Mouse (Mus musculus) kidney, adult 8-10 months (tissue): Measurements from ENCODE around the gene Acsl5.

Experiments used
- DNase-seq, 2 experiments: peaks; one replicate each; pipeline ENCODE4 v3.0.0; 2022

The Acsl5 gene

GRCm38 (mm10) chr19:55290621-55291270 is 39.0 kb downstream of the Acsl5 start:
- DNase-seq: no peak

- no peak for DNase-seq
These were observed 40.6 kb downstream of the Acsl5 start for GRCm38 (mm10) chr19:55292210-55292850.

- DNase-seq: no peak
These were observed 41.4 kb downstream of the Acsl5 start for GRCm38 (mm10) chr19:55293175-55293574.

- no peak for DNase-seq
These were observed 43.3 kb downstream of the Acsl5 start for GRCm38 (mm10) chr19:55295075-55295474.

- no peak for DNase-seq
These were observed 43.8 kb downstream of the Acsl5 start for GRCm38 (mm10) chr19:55295556-55295955.

GRCm38 (mm10) chr19:55296301-55296700 is 44.6 kb downstream of the Acsl5 start:
- no peak for DNase-seq

- no peak for DNase-seq
These were observed 45.8 kb downstream of the Acsl5 start for GRCm38 (mm10) chr19:55297489-55297888.

- no peak for DNase-seq
These were observed 46.2 kb downstream of the Acsl5 start for GRCm38 (mm10) chr19:55297961-55298360.

GRCm38 (mm10) chr19:55299378-55299777 is 47.6 kb downstream of the Acsl5 start:
- DNase-seq: no peak

GRCm38 (mm10) chr19:55300525-55300924 is 48.8 kb downstream of the Acsl5 start:
- DNase-seq: no peak

GRCm38 (mm10) chr19:55305024-55305423 is 53.3 kb downstream of the Acsl5 start:
- no peak for DNase-seq

- no peak for DNase-seq
These were observed 60.1 kb downstream of the Acsl5 start for GRCm38 (mm10) chr19:55311874-55312273.

GRCm38 (mm10) chr19:55313649-55314048 is 61.9 kb downstream of the Acsl5 start:
- DNase-seq: no peak

GRCm38 (mm10) chr19:55315452-55316108 is 63.8 kb downstream of the Acsl5 start, which contains the start of gene Zdhhc6:
TSS of gene Zdhhc6 (minus strand) at chr19:55316032.
- peak; percentile 43 to 81 for DNase-seq

GRCm38 (mm10) chr19:55316109-55316714 is 64.5 kb downstream of the Acsl5 start, which contains the start of gene Vti1a:
TSS of gene Vti1a (plus strand) at chr19:55316295.
- DNase-seq: peak; percentile 74 to 88

- DNase-seq: no peak
These were observed 65.2 kb downstream of the Acsl5 start for GRCm38 (mm10) chr19:55316901-55317300.

- DNase-seq: peak in 1 of 2 experiments; percentile 29
These were observed 67.3 kb downstream of the Acsl5 start for GRCm38 (mm10) chr19:55319036-55319435.

GRCm38 (mm10) chr19:55319521-55319920 is 67.8 kb downstream of the Acsl5 start:
- no peak for DNase-seq

- DNase-seq: no peak
These were observed 70.9 kb downstream of the Acsl5 start for GRCm38 (mm10) chr19:55322604-55323003.

GRCm38 (mm10) chr19:55327510-55327909 is 75.8 kb downstream of the Acsl5 start:
- DNase-seq: no peak

- no peak for DNase-seq
These were observed 80.0 kb downstream of the Acsl5 start for GRCm38 (mm10) chr19:55331776-55332175.

GRCm38 (mm10) chr19:55332641-55333268 is 81.0 kb downstream of the Acsl5 start:
- DNase-seq: peak; percentile 64 to 74

GRCm38 (mm10) chr19:55335881-55336280 is 84.1 kb downstream of the Acsl5 start:
- no peak for DNase-seq
